Mouse (Mus musculus) liver, embryonic 12.5 days (tissue): ENCODE measurements around the gene Pccb. TPM values are rescaled to one million over a fixed set of nuclear protein-coding genes. Genes with fewer than 3 reads are reported as not detected.

Experiments
- ATAC-seq: fragments of 200-750 bp; cut with Nextera tagmentation; 2 replicates; pipeline ENCODE4 v1.8.0; 2017; ENCODE audit warnings: moderate number of reproducible peaks, mild to moderate bottlenecking, moderate library complexity
- H3K27ac ChIP-seq: fragments of 300-500 bp; sonication (generic); 2 replicates; pipeline ENCODE4 v1.5.1; 2016; ENCODE audit warnings: mild to moderate bottlenecking
- H3K27me3 ChIP-seq: fragments of 300-500 bp; sonication (generic); replicated peaks from 2 replicates; pipeline ENCODE4 v1.6.1; 2016; ENCODE audit warnings: mild to moderate bottlenecking, moderate library complexity
- H3K36me3 ChIP-seq: fragments of 300-500 bp; sonication (generic); 2 replicates; pipeline ENCODE4 v1.6.1; 2016; ENCODE audit warnings: mild to moderate bottlenecking, moderate library complexity
- H3K4me1 ChIP-seq: fragments of 300-500 bp; sonication (generic); 2 replicates; pipeline ENCODE4 v1.6.1; 2016
- H3K4me2 ChIP-seq: fragments of 300-500 bp; sonication (generic); 2 replicates; pipeline ENCODE4 v1.6.1; 2016; ENCODE audit warnings: mild to moderate bottlenecking, moderate library complexity
- H3K4me3 ChIP-seq: fragments of 300-500 bp; sonication (generic); 2 replicates; pipeline ENCODE4 v1.5.1; 2016; ENCODE audit warnings: mild to moderate bottlenecking, moderate library complexity
- H3K9ac ChIP-seq: fragments of 300-500 bp; sonication (generic); 2 replicates; pipeline ENCODE4 v1.6.1; 2016; ENCODE audit warnings: mild to moderate bottlenecking, moderate library complexity
- H3K9me3 ChIP-seq: fragments of 300-500 bp; sonication (generic); replicated peaks from 2 replicates; pipeline ENCODE4 v1.6.1; 2016; ENCODE audit warnings: mild to moderate bottlenecking, moderate library complexity
- WGBS: fragments of 180-500 bp; shearing (Covaris S2); methylation state at CpG from one replicate; pipeline ENCODE4 v1.1.7; 2016; ENCODE audit not compliant: insufficient replicate concordance; 5-methylcytosine and 5-hydroxymethylcytosine counted together
- polyA plus RNA-seq: library from polyadenylated mRNA; unstranded; fragments of >200 nt; fragmentation: Nextera tagmentation; extraction: Ambion mirVana; gene quantifications from 2 replicates; pipeline ENCODE4 v1.2.1, GENCODE M21; 2016

Pccb gene
- polyA plus RNA-seq, 1 experiment from 2014 or later: 7.2 TPM

DNA sequence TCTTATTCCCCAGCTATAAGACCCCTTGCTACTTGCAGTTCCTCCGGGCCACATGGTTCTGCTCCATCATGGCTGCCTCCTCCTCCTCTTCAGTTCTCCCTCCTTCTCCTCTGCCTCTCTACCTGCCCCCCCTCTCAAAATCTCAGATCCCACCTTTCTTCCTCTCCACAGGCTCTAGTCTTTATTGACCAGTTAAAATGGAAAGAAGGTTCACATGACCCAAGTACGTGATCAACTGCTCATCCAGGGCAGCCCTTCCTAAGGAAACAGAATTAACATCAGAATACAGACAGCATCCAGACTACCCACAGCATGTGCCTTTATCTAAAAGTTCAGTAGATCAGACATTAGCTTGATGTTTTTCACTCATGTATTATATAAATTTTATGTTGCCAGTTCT, 65.2 kb downstream of the Pccb start:
- no peak overlapping the region for H3K4me3 ChIP-seq
- no peaks in the 10 kb centered on the region for H3K27me3 ChIP-seq
- ATAC-seq: no peak
- H3K4me2 ChIP-seq: no peak overlapping the region
- H3K36me3 ChIP-seq: no peaks in the 10 kb centered on the region
- H3K27ac ChIP-seq: no peak overlapping the region
- 72% methylated on average over 2 of the region's 2 CpGs for WGBS
- H3K9ac ChIP-seq: no peak overlapping the region
- peaks cover 6% of the 10 kb centered on the region for H3K4me1 ChIP-seq
- no peaks in the 10 kb centered on the region for H3K9me3 ChIP-seq

DNA sequence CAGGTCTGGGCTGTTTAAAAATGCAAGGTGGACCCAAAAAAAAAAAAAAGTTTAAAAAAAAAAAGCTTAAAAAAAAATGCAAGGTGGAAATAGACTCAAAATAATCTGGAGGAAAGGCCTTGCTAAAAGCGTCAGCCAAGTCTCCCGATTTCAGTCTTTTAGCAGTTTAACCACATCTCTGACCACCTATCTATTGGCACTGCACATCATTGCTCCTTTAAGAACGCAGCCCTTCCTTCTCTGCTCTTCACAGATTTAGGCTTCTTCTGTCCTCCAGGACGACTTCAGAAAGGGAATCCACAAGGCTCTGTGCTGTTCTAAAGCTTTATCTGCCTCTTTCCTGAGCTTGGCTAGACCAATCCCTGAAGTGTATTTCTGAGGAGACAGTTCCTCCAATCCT, 70.6 kb downstream of the Pccb start:
- H3K4me1 ChIP-seq: peaks cover 25% of the 10 kb centered on the region
- no peaks in the 10 kb centered on the region for H3K9me3 ChIP-seq
- WGBS: 70% methylated on average over 4 of the region's 4 CpGs
- no peak overlapping the region for H3K9ac ChIP-seq
- no peak overlapping the region for H3K4me2 ChIP-seq
- no peak for ATAC-seq
- no peaks in the 10 kb centered on the region for H3K27me3 ChIP-seq
- no peak overlapping the region for H3K4me3 ChIP-seq
- H3K27ac ChIP-seq: no peak overlapping the region
- peaks cover under 1% of the 10 kb centered on the region; the same call in 1 of the 2 replicates for H3K36me3 ChIP-seq

DNA sequence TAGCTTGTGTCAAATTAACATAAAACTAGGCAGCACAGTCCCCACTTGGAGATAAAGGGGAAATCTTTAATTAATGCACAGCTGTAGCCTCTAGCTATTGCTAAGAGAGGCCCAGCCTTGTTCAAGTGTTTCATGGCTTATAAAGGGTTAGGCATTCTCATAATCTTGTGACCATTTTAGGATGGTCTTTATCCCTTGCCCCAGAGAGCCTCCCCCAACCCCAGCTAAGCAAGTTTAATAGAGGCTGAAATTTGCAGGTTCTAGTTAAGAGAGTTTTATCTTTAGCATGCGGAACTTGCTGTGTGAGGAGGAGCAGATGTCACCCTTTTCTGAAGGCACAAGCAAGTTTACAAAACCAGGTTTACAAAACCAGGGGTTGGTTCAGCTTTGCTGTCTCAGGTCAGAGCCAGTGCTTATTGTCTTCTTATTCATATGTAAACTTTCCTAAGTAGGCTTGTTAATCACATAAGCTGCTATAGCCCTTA, 71.2 kb downstream of the Pccb start:
- H3K27ac ChIP-seq: peak overlapping the region; percentile 55
- peak; percentile 60 for ATAC-seq
- no peaks in the 10 kb centered on the region for H3K27me3 ChIP-seq
- no peak overlapping the region for H3K4me3 ChIP-seq
- no peak overlapping the region for H3K9ac ChIP-seq
- no peak overlapping the region for H3K4me2 ChIP-seq
- H3K4me1 ChIP-seq: peaks cover 25% of the 10 kb centered on the region
- peaks cover 7% of the 10 kb centered on the region; the same call in 1 of the 2 replicates for H3K36me3 ChIP-seq
- 52% methylated on average over 1 of the region's 1 CpGs for WGBS
- H3K9me3 ChIP-seq: no peaks in the 10 kb centered on the region

- peak; percentile 99 for ATAC-seq
- WGBS: 48% methylated on average over 5 of the region's 5 CpGs
Observed at GRCm38 (mm10) chr9:100962903-100963427, 71.7 kb downstream of the Pccb start.

GRCm38 (mm10) chr9:100951481-100951880, 83.2 kb downstream of the Pccb start:
- no peaks in the 10 kb centered on the region for H3K27me3 ChIP-seq
- peaks cover 69% of the 10 kb centered on the region for H3K36me3 ChIP-seq
- WGBS: 73% methylated on average over 4 of the region's 4 CpGs
- no peak overlapping the region for H3K27ac ChIP-seq
- H3K4me3 ChIP-seq: no peak overlapping the region
- H3K9ac ChIP-seq: no peak overlapping the region
- H3K4me2 ChIP-seq: no peak overlapping the region
- no peaks in the 10 kb centered on the region for H3K4me1 ChIP-seq
- H3K9me3 ChIP-seq: no peaks in the 10 kb centered on the region
- ATAC-seq: no peak

More at GRCm38 (mm10) chr9:100962903-100963427, 71.7 kb downstream of the Pccb start:
- peaks cover 25% of the 10 kb centered on the region for H3K4me1 ChIP-seq
- no peak overlapping the region for H3K4me2 ChIP-seq
- H3K27ac ChIP-seq: 0 out of 2 replicates have a peak overlapping the region, but pooled peaks have one; percentile 51
- no peaks in the 10 kb centered on the region for H3K27me3 ChIP-seq
- no peak overlapping the region for H3K4me3 ChIP-seq
- no peaks in the 10 kb centered on the region for H3K9me3 ChIP-seq
- peaks cover 11% of the 10 kb centered on the region; the same call in 1 of the 2 replicates for H3K36me3 ChIP-seq
- H3K9ac ChIP-seq: no peak overlapping the region

GRCm38 (mm10) chr9:100944677-100945365, 89.9 kb downstream of the Pccb start:
- Histone ChIP-seq H3K36me3 (peaks cover 36% of the 10 kb centered on the region), H3K27ac (no peak overlapping the region), H3K4me1 (peaks cover 8% of the 10 kb centered on the region), H3K9ac (no peak overlapping the region), H3K9me3 (no peaks in the 10 kb centered on the region), H3K4me2 (no peak overlapping the region), H3K4me3 (no peak overlapping the region), H3K27me3 (no peaks in the 10 kb centered on the region)
- 0 out of 2 replicates have a peak, but pooled peaks have one; percentile 51 for ATAC-seq
- WGBS: 73% methylated on average over 5 of the region's 5 CpGs

DNA sequence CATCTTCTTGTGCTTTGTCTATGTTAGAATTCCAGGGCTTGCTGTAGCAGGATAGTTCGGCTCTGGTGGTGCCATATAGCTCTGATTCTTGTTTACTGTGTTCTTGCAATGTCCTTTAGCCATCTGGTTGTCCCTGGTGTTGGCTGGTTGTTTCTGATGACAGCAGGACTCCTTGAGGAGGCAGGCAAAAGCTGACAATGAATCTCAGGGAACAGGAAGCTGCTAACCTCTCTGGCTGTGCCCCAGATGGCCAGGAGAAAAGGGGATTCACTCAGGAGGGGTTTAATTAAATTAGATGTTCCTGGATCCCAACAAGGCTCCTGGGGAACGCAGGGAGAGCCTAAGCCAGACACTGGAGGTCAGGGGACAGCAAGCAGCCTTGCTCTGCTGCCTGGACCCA, 92.7 kb downstream of the Pccb start:
- no peak overlapping the region for H3K9ac ChIP-seq
- H3K27ac ChIP-seq: no peak overlapping the region
- WGBS: 70% methylated on average over 2 of the region's 2 CpGs
- H3K4me3 ChIP-seq: no peak overlapping the region
- no peak for ATAC-seq
- H3K36me3 ChIP-seq: peaks cover 14% of the 10 kb centered on the region
- no peaks in the 10 kb centered on the region for H3K9me3 ChIP-seq
- H3K4me2 ChIP-seq: no peak overlapping the region
- H3K27me3 ChIP-seq: no peaks in the 10 kb centered on the region
- peaks cover 8% of the 10 kb centered on the region for H3K4me1 ChIP-seq

Other genes with a start within 250 kb of the Pccb start
- 6.2 TPM in 2 replicates for gene Msl2, start 39.2 kb upstream of the Pccb start, polyA plus RNA-seq
- gene Ppp2r3a, start 216.9 kb upstream of the Pccb start, polyA plus RNA-seq: 3.6 and 4.0 TPM in 2 replicates